Mouse (Mus musculus): Measurements from ENCODE around the gene Klk11. TPM values are rescaled to one million over a fixed set of nuclear protein-coding genes. Genes with fewer than 3 reads are reported as not detected.

Gene Klk11
- not detected for total RNA-seq (2021)
- long read RNA-seq, experiment 1, result 0 reads
- long read RNA-seq, experiment 2, result 0 reads

DNA sequence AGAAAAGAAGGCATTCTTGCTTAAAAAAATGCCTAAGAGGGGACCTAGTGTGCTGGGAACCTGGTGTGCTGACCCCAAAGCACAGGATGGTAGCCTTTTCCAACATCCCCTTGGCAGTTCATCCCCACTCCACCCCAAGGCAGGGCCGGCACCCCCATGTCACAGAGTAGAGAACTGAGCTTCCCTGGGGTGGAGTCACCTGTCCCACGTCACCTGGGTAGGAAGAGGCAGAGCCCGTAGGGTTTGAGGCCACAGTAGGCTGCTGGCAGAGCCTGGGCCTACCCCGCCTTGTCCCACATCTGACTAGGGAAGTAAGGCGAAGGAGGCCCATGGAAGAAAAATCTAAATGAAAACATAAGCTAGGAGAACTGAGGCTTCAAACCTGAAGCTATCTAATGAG is at the start of gene Klk11:
Gene Klk11, plus strand, starts transcription at position 241 of the 400 bp plus-strand sequence.
- peak in 1 of 2 experiments; percentile 7 for DNase-seq (ENCODE audit: low spot score in 2 of 2)

DNA sequence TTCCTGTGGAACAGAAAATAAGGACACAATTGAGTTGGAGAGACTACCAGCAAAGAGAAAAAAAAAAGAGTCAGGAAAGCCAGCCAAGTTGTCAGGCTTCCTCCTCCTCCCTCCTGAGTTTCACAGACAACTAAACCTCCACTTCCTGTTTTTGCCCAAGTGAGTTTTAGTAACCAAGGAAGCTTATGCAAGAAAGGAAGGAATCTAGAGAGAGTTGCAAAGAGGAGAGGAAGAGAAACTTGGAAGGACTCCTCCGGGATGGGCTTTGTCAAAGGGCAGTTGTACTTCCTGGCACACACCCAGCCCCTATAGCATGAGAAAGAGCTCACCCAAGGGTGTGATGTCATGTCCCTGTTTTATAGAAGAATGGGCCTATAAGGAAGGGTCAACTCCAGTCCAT is 26.6 kb upstream of the Klk11 start:
- no peak for DNase-seq (ENCODE audit: low spot score in 2 of 2)

DNA sequence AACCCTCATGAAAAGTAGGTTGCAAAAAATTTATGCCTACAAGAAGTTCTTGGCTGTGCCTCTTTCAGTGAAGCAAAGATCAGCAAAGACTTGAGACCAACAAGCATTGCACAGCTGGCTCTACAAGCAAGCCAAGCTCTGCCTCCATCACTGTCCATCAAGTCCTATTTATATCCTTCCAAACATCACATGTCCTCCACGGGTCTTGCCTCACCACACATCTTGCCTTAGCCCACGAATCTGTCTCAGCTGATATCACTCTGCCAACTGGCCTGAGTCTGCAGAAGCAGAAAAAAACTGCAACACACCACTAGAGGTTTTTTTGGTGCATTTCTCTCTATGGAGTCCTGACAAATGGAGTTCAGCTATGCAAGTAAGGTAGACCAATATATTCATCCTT is 21.6 kb upstream of the Klk11 start:
- no peak for DNase-seq (ENCODE audit: low spot score in 2 of 2)

DNA sequence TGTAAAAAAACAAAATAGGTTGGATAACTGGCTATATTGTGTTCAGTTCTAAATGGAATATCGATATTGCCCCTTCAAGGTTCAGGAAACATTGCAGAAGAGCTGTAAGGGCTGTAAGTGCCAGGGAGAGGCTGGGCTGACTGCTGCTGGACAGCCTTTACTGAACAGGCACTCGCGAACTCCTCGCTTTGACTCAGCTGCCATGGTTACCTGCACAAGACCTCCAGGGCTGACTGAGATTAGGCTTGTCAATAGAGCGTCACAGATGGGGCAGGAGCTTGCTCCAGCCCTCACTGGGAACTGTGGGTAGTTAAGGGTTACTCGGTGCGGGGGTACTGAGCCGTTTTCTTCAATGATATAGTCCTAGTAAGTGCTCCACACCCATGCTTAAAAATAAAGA is 7.9 kb upstream of the Klk11 start:
- DNase-seq (ENCODE audit: low spot score in 2 of 2), result no peak

DNA sequence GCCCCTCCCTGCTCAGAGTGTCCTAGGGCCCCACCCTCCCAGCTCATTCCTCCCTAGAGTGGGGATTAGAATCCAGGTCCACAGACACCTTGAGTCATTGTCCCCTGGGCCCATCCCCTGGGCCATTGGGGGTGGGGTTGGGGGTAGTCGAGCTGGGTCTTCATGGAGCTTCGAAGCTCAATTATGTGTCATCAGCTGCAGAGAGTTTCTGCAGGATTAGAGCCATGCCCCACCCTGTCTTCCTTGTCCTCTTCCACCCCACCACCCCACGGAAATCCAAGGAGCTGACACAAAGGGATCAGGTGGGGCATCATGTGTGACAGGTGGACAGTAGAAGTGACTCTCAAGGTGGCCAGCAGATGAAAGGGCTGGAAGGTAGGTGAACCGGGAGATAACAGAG is 5.8 kb upstream of the Klk11 start, which contains the start of gene Klk12:
Gene Klk12, plus strand, starts transcription at position 301 of the 400 bp plus-strand sequence.
- no peak for DNase-seq (ENCODE audit: low spot score in 2 of 2)

DNA sequence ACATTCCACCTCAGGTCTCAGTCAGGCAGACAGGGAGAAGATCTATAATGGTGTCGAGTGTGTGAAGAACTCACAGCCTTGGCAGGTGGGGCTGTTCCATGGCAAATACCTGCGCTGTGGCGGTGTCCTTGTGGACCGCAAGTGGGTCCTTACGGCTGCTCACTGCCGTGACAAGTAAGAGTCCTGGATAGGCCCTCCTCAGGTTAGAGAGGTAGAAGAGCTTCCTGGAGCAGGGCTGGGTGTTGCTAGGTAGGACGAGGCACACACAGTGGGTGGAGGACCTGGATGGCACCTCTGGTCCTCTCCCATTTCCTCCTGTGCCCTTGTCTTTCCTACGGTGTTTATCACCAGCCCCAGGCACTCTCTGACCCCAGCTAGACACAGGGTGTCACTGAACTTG is 4.8 kb upstream of the Klk11 start:
- no peak for DNase-seq (ENCODE audit: low spot score in 2 of 2)

DNA sequence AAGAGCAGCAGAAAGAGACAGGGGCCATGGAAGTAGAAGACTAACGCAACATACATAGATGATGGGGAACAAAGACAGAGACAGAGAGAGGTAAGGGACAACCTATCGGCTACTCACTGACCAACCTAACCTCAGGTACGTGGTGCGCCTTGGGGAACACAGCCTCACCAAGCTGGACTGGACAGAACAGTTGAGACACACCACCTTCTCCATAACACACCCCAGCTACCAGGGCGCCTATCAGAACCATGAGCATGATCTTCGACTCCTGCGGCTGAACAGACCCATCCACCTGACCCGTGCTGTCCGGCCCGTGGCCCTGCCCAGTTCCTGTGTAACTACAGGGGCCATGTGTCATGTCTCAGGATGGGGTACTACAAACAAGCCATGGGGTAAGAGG is 3.7 kb upstream of the Klk11 start:
- DNase-seq (ENCODE audit: low spot score in 2 of 2), result peak in 1 of 2 experiments; percentile 7

DNA sequence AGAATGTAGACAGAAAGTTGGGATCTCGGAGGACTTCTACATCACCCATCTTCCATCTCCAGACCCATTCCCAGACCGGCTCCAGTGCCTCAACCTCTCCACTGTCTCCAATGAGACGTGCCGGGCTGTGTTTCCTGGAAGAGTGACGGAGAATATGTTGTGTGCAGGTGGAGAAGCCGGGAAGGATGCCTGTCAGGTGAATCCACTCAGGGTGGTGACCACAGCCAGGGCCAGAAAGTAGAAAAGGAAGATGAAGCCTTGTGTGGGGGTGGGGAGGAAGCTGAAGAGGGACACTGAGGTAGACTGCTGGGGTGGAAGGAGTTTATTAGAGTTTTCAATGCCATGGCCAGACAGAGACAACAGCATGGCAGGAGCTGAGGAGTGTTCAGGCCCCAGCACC is 2.5 kb upstream of the Klk11 start:
- peak in 1 of 2 experiments; percentile 6 for DNase-seq (ENCODE audit: low spot score in 2 of 2)

DNA sequence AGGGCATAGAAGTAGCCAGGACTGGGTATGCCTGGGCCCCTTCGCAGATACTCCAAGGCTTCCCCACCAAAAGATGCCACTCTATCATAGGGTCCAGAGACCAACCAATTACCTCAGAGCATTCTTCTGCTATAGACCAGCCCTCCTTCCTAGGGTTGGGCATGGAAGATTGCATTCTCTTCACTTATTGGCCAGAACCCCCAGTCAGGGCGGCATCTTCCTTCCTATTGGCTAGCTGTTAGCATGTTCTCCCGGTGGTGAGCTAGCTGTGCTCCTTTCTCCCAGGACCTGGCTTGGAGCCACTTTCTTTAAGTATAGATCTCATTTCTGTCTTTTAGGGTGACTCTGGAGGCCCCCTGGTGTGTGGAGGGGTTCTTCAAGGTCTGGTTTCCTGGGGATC is 1.5 kb upstream of the Klk11 start:
- DNase-seq (ENCODE audit: low spot score in 2 of 2), result no peak

DNA sequence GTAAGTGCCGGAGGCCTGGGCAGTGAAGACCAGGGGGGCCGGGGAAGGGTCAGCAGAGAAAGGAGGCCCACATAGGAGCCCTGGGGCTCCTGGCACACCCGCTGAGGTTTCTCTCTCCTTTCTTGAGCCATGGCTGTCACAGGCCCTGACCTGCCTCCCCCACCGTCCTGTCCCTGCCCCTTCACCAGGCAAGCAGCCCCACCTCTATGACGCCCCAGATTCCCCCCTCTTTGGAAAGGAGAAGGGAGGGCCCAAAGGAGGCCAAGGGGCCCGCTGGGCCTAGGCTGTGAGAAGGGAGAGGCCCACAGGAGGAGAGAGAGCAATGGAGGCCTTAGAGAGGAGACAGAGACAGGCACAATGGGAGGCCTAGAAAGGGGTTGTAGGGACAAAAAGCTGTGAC is 398 bp downstream of the Klk11 start:
- DNase-seq (ENCODE audit: low spot score in 2 of 2), result peak in 1 of 2 experiments; percentile 5

DNA sequence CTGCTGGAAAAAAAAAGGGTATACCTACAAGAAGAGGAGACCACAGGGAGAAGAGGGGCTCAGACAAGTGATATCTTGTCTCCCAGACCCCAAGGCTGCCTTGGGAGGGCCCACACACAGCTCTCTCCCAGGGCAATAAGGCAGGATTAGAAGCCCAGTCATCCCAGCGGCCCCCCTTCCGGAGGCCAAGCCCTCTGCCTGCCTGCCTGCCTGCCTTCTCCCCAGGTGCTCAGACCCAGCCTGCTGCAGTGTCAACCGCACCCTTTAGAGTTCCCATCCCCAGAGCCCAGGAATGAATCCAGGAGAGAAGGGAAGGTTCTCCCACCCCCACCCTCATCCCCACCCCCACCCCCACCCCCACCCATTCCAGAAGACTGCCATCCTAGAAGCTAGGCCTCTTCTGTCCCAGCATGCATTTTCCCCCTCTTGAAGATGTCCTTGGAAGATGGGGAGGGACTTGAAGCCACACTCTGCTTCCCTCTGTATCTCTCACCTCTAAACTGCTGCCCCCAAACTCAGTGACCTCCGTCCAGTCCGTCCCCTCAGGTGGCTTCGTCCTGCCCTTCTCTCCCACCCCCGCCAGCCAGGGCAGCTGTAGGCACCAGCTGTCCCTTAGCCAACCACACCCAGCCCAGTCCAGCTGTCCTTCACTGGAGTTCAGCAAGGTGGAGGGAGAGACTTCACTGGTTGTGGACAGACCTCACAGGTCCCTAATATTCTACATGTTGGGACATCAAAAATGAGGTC is 1.1 kb downstream of the Klk11 start:
- peak in 1 of 2 experiments; percentile 6 for DNase-seq (ENCODE audit: low spot score in 2 of 2)

DNA sequence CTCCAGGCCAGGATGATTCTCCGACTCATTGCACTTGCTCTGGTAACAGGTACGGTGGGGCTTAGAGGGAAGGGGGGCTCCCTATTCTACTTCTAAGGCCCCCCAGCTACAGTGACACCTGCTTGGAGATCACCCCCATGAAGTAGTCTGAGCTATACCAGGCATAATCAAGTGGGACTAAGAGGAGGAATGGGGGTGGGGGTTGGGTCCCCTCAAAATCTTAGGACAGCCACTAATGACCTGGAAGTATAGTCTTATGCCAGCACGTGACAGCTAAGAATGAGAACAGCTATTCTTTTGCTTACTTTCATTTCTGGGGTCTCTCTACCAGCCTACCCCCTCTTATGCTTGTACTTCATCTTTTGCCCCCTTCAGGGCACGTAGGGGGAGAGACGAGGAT is 2.1 kb downstream of the Klk11 start:
- no peak for DNase-seq (ENCODE audit: low spot score in 2 of 2)

DNA sequence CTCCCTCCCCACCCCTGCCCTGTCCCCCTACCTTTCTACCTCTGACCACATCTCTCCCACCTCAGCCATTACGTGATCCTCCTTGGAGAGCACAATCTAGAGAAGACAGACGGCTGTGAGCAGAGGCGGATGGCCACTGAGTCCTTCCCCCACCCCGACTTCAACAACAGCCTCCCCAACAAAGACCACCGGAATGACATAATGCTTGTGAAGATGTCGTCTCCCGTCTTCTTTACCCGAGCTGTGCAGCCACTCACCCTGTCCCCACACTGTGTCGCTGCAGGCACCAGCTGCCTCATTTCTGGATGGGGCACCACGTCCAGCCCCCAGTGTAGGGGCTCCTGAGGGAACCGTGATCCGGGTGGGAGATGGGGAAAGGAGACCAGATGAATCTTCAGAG is 3.0 kb downstream of the Klk11 start:
- peak in 1 of 2 experiments; percentile 11 for DNase-seq (ENCODE audit: low spot score in 2 of 2)

DNA sequence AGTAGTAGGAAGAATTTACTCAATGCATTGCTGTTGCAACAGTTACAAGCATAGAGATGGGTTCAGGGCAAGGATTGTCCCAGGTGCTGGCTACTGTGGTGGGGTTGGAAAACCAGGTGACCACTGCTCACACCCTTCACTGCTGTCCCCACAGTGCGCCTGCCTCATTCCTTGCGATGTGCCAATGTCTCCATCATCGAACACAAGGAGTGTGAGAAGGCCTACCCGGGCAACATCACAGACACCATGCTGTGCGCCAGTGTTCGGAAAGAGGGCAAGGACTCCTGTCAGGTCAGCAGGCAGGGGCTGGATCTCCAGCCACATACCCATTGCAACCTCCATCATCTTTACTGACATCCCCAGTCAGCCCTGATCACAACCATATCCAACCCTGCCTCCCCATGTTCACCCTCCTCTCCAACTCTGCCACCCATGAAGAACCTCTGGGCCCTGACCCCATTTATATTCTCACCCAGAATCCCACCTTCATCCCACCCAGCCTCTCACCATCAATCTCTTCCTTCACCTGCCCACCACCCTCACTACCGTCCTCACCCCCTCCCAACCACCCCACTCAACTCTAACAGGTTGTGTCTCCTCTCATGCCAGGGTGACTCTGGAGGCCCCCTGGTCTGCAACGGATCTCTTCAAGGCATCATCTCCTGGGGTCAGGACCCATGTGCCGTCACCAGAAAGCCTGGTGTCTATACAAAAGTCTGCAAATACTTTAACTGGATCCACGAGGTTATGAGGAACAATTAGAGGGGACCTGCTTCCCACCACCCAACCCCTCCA is 4.0 kb downstream of the Klk11 start:
- peak in 1 of 2 experiments; percentile 12 for DNase-seq (ENCODE audit: low spot score in 2 of 2)

DNA sequence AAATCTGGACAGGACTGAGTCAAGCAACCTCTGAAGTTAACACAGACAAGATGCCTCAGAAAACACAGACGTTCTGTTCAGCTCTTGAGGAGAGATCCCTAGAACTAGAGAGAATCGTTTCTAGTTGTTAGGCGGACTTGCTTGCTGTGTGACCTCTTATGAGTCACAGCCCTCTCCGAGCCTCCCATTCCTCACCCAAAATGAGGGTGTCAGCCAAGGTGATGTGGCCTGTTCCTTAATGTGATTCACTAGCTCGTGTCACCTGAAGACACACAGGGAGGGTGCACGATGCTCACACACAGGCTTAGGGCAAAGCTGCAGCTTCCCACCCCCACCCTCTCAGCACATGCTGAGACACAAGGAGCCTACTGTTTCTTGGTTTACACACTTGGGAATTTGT is 5.8 kb downstream of the Klk11 start:
- peak in 1 of 2 experiments; percentile 14 for DNase-seq (ENCODE audit: low spot score in 2 of 2)

DNA sequence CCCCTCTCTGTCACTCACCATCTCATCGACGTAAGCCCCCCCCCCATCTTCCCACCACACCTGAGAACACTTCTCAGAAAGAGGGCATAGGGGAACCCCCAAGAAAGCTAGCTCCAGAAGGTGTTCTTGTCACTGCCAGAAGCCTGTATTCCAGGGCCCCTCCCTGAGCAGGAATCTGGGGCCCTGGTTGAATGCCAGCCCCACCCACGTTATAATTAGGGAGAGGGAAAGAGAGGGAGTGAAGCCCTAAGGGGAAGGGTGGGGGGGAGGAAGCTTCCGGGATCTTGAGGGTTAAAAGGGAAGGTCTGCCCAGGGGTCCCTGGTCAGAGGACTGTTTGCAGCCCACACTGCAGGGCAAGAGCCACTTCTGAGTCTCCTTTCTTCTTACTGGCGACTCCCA is 6.3 kb downstream of the Klk11 start, which contains the start of gene Klk10:
Gene Klk10, plus strand, starts transcription at position 290 of the 400 bp plus-strand sequence.
- DNase-seq (ENCODE audit: low spot score in 2 of 2), result peak in 1 of 2 experiments; percentile 10

DNA sequence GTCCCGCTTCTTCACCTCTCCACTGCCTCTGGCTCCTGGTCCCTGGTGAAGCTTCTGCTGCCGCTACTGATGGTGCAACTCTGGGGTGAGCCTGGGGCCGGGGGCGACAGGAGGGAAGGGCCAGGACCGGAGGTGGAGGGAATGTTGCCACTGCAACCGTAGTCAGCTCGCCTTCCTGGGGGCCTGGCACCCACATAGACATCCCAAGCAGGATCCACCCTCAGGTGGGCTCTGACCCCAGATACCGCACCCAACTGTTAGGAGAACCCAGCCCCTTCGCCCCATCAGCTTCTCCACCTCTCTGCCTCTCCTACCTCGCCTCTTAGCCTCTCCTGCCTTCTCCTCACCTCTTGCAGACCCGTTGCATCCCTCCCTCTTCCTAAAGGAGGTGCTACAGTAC is 7.1 kb downstream of the Klk11 start:
- peak in 1 of 2 experiments; percentile 15 for DNase-seq (ENCODE audit: low spot score in 2 of 2)

DNA sequence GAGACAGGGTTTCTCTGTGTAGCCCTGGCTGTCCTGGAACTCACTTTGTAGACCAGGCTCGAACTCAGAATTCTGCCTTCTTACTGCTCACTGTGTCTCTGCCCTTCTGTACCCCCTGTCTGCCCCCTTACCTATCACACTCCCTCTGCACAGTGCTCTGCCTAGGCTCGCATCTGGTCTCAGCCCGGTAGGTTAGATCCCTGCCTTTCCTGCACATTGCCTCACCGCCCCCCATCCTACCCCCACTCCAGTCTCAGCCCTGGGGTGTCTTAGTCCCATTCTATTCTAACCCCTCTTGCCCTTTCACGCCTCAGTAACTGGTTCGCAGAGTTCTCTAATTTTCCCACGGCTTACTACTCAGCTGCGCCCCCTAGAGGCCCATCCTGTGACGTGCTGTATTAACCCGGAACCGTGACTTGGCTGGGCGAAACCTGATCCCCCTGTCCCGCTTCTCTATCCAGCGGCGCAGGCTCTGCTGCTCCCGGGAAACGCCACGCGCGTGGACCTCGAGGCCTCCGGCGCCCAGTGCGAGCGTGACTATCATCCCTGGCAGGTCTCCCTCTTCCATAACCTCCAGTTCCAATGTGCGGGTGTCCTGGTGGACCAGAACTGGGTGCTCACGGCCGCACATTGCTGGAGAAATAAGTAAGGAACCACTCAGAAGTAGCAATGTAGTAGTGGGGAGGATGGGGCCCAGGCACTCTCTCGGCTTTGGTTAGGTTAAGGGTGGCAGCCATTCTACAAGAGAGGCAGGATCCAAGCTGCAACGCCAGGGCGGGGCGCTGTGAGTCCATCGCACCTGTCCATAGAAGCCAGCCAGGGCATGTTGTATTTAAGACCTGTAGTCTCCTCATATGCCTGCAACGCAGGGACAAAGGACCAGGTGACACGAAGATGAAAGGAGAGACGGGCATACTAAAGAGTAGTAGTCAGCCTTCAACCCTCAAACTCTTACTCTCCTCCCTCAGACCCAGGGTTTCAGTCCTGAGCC is 8.2 kb downstream of the Klk11 start:
- peak; percentile 67 to 71 for DNase-seq (ENCODE audit: low spot score in 2 of 2)

DNA sequence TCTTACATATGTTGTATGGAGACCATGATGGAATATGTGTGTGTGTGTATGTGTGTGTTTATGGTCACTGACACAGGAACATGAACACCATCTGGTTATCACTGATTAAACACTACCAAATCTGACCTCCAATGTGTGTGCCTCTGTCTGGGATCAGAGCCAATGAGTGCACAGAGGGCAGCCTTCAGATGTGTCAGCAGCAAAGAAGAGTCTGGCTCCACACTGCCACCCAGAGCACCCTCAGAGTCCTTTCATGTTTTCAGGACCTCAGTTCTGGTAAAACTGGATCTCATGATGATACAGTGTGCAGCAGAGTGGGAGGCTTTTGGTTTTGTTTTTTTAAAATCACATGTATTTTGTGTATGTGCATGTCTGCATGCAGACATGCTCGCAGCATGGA is 10.9 kb downstream of the Klk11 start:
- DNase-seq (ENCODE audit: low spot score in 2 of 2), result no peak

DNA sequence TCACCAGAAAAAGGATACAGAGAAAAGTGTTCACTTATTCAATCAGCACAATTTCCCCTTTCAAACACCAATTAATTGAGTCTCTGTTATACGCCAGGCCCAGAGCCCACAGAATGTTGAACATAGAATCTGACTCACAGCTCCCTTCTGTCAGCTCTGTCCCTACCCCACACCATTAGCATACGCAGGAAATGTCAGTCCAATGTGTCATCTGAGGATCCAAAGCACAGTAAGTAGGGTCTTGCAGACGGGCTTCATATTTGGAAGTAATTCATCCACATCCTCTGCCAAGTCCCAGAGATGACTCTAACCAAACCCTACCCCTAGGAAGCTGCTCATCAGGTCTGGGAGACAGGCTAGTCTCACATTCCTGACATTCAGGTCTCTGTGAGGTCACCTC is 13.7 kb downstream of the Klk11 start:
- DNase-seq (ENCODE audit: low spot score in 2 of 2), result no peak

DNA sequence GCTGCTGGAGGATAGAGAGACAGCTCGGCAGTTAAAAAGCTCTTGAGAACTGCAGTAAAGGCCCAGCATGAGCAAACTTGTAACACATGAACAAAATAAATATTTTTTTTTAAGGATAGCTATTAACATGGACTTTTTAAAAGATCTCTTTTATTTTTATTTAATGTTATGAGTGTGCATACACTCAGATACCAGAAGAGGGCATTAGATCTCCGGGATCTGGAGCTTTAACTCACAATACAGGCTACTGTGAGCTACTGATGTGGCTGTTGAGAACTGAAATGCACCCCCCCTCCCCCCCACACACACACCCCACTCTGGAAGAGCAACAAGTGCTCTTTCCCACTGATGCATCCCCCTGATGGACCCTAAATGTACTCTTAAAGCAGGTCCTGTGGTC is 14.9 kb downstream of the Klk11 start:
- DNase-seq (ENCODE audit: low spot score in 2 of 2), result no peak

Measured in adrenal gland, adult 18-20 months (tissue).